Mouse (Mus musculus): Measurements from ENCODE around the gene Prkcz.

Prkcz gene

DNA sequence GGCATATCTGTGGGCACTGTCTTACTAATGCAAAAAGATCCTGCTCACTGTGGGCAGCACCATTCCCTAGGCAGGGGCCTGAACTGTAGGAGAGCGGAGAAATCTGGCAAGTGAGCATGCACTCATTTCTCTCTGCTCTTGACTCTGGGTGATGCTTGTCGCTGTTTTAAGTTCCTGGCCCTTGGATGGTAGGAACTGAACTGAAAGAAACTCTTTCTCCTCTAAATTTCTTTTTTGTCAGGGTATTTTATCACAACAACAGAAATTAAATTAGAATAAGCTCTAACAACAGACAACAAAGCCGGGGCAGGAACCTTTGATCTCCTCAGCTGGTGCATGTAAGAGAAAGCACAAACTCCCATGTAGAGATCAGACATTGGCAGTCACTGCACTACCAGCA lies 46.1 kb downstream of the Prkcz start:
- DNase-seq (ENCODE audit: low spot score in 2 of 2): no peak

DNA sequence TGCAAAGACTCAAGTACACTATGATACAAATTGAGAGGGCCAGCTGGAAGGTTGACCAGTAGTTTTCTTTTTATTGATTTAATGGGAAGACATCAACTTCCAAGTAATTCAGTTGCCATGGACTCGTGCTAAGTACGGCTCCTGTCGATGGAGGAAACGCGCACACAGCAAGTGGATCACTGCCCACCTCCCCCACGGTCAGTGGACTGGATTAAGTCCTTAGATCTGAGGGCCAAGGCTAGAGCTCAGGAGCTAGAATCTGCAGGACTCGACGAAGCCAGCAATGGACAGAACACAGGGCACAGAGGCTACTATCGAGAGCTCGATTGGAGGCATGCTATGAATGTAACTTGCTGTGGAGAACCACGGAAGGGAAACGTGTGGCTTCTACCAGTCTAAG lies 52.5 kb downstream of the Prkcz start:
- DNase-seq (ENCODE audit: low spot score in 2 of 2): no peak

DNA sequence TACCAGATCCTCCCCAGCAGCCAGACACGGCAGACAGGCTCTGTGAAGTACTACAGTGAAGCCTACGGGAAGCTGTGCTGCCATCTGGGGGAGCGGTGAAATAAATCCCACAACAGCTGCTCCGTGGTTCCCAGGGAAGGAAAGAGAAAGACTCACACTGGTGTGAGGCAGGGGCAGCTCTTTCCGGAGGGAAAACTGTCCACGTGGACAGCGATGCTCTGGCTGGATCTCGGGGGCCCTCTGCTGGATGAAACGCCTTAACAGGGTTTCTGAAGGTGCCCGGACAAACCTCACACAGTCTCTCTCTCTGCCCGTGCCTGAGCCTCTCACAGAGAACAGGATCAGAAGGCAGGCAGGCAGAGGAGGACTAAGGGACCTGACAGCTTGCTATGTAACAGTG lies 53.1 kb downstream of the Prkcz start:
- peak; percentile 6 to 56 for DNase-seq (ENCODE audit: low spot score in 2 of 2)

DNA sequence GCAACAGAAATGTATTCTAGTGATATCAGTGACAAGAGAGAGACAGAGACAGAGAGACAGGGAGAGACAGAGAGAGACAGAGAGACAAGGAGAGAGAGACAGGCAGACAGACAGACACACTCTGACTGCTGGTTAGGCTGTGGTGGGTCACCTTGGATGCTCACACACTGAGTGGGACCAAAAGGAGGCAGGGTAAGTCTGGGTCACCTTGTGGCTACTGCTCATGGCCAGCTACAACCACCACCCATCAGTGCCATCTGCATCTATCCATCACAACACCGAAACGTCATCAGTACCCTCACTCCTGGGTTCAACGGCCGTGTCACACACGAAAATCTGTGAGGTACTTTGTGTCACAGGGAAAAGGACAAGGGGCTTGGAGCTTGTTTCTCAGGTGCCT lies 53.6 kb downstream of the Prkcz start:
- no peak for DNase-seq (ENCODE audit: low spot score in 2 of 2)

DNA sequence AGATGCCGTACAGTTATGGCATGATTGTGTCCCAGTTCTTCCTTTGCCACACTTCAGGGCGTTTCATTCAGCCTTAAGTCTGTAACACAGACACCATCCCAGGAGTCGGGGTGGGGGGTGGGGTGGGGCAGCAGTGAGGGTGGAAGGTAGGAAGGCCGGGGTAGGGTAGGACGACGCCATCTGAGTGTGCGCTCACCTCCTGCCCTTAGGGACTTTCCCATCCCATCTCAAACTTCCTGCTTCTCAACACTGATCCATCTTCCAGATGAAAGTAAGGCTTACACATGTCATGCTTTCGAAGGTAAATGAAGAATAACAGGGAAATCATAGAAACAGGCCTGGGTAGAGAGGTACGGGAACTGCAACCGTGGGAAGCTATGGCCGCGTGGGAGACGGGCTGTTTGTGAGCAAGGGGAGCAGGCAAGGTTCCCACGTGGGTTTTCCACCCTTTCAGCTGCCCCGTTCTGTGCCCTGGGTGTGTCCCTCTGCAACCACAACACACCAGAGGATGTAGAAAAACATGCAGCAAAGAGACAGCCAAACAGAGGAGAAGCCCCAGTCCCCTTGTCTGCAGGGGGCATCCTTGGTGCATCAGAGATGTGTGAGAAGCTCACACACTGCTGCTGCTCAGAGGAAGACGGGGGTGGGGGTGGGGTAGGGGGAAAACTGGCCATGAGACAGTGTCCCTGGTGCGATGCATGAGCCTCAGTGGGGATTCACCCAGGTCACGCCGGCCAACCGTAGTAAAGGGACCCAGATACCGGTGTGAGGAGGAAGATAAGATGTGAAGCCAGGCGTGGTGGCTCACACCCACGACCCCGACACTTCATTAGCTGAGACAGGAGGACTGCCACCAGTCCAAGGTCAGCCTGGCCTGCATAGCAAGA lies 54.6 kb downstream of the Prkcz start:
- DNase-seq (ENCODE audit: low spot score in 2 of 2): no peak

DNA sequence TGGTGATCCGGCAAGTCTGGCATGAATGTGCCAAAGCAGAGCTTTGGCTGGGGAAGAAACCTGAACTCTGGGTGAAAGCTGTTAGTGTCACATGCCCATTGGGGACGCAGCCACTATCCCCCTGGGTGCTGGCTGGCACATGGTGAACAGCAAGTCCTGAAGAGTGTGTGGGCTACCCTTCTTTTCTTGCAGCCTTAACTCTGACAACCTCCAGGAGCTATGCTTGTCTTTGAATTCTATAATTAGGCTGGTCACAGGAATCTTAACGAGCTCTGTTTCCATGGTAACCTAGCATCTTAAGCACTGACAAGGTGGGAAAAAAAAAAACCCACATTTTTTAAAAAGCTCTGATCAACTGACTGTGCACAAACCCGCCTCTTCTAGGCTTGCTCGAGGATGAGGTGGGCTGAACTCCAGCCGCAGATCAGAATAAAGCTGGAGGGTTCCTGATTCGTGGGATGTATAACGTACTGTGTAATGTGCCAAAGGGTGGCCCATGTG lies 55.6 kb downstream of the Prkcz start:
- DNase-seq (ENCODE audit: low spot score in 2 of 2): no peak

DNA sequence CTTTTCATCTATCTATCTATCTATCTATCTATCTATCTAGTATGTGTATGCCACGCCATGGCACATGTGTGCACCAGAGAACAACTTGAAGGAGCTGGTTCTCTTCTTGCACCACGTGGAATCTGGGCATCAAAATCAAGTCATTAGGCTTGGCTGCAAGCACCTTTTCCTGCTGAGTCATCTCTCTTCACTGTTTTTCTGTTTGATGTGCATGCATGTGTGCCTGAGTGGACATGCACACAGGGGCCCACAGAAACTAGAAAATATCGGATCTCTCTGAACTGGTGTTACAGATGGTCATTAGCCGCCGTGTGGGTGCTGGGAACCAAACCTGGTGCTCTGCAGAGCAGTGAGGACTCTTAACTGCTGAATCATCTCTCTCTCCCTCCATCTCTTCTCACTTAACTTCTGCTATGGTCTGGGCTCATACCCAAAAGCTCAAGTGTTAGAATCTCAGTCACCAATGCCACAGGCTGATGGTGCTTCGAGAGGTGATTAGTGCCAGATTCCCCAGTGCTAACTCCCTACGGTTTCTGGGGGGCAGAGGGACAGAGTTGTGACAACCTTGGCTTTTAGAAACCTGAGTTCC lies 56.6 kb downstream of the Prkcz start:
- no peak for DNase-seq (ENCODE audit: low spot score in 2 of 2)

DNA sequence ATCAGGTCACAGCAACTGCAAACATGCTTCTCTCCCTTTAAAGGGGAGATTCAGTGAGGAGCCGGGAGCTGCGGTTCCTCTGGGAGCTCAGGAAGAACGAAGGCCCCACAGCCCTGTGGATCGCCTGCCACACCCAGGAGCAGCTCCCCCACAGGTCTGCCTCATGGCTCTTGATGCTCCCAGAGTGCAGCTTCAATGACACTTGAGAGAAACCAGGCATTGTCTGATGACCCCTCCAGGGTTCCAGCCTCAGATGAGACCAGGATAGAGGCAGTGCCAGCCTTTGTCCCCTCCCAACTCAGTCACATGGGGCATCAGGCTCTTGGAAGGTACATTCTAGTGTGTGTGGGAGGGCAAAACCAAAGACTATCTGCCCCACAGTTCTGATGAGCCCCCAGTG lies 59.2 kb downstream of the Prkcz start:
- DNase-seq (ENCODE audit: low spot score in 2 of 2): no peak

DNA sequence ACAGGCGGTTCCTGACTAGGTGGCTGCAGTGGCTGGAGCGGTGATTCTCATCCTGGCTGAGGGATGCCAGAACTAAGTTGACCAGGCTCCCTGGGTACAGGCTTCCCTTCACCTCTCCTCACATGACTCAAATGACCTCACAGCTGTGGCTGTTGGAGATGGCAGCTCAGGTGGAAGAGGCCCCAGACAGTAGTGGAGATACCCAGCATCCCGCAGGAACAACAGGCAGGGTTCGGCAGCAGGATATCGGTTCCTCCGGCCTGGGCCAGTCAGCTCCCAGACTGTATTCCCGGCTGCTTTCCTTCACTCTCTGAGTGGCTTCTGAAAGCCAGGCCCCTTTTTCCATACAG lies 60.1 kb downstream of the Prkcz start:
- DNase-seq (ENCODE audit: low spot score in 2 of 2): no peak

DNA sequence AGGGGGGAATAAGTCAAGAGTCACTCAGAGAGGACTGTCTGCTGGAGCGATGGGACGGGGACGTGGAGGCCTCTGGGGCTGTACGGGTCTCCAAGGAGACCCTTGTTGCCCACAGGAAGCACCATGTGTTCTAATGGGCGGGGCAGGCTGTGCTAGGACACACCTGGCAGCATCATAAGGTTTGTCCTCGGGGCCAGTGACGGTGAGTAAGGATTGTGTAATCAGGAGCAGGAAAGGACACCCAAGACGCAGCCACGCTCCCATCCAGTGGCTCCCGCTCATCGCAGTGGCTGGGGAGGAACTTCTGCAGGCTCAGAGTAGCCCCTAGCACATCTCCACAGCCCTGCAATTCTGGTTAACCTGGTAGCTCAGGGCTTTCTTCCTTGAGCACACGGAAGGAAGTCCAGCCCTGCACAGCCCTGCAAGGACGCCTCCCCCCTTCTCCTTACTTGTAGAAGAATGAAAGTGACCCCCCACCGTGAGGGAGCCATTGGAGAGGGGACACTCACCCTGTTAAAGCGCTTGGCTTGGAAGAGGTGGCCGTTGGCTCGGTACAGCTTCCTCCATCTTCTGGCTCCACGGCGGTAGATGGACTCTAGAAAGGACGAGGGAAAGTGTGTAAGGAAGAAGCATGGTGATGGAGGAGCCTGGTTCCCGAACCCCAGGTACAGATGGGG lies 60.6 kb downstream of the Prkcz start:
- DNase-seq (ENCODE audit: low spot score in 2 of 2): no peak

DNA sequence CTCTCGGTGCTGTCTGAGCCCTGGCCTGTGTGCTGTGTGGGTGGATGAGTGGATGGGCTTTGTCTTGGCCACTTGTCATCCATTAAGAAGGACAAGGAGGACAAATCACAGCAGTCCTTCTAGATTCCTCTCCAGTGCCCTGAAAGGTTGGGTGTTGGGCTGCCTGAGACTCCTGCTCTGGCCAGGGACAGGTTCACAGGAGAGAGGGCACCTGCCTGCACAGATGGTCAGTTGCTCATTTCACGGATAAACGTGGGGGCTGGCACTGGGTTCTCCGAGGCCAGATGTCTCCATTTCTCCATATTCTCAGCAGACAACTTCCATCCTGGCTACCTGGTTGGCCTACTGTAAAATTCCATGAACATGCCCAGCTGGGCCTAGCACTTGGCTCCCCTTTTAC lies 62.3 kb downstream of the Prkcz start:
- DNase-seq (ENCODE audit: low spot score in 2 of 2): no peak

DNA sequence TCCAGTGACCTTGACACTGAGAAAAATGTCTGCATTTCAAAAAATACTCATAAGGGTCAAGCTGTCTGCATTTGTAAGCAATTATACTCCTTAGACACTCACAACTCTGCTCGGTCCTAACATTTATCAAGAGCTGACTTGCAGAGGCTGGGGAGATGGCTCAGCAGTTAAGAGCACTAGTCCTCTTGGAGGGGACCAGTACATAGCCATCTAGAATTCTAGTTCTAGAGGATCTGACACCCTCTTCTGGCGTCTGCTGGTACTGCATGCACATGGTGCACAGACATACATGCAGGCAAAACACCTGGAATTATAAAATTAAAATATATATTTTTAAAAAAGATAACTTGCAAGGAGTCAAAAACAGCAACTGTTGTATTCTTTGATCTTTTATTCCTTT lies 64.1 kb downstream of the Prkcz start:
- peak; percentile 10 to 28 for DNase-seq (ENCODE audit: low spot score in 2 of 2)

DNA sequence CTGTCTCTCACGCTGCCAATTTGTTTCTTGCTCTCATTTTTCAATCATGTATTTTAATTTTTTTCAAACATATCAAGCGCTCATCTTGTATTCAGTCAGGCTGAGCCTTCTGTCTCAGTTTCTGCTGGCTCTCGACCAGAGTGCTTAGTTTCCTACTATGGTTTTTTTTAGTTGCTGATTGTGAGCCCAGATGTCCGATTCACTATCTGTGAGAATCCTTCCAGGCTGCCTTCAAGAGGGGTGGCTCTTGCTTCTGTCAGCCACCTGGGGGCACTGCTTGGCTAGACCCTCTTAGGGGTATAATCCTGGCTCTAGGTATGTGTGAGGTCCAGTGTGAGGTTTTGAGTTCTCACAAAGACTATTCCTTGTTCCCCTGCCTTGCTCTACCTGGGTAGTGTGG lies 65.2 kb downstream of the Prkcz start:
- no peak for DNase-seq (ENCODE audit: low spot score in 2 of 2)

DNA sequence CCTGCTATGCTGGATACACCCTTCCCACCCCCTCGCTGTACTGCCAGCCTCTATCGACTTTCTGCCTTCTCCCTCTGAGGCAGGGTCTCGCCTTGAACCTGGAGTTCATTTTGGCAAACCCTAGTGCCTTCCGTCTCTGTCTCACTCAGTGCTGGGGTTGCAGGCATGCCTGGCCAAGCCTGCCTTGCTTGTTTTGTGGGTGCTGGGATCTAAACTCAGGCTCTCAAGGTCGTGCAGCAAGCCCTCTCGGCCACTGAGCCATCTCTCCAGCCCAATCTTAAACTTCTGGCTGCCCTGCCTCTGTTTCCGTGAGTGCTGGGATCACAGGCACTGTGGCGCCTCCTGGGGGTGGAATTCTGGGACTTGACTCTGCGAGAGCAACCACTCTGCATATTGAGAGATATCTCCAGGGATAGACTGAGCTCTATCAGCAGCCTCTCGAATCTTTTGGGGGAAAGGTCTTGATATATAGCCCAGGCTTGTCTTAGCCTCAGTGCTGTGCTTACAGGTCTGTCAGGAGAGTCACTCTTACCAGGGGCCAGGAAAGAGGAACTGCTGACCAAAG lies 66.1 kb downstream of the Prkcz start:
- no peak for DNase-seq (ENCODE audit: low spot score in 2 of 2)

DNA sequence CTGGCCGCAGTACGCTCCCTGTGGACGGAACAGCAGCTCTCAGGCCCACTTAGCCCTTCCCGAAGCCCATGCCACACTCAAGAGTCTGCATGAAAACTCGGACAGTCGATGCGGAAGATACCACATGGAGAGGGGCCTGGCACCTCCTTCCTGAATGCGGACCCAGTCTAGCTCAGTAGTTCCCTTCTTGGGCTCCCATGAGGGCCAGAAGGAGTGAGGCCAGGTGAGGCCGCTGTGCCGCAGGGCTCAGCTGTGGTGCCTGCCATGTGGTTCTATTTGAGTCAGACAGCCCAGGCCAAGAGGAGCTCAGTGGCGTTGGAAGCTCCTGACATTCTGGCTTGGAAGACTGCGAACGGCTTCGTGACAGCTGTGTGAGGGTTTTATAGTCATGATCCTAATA lies 66.8 kb downstream of the Prkcz start:
- no peak for DNase-seq (ENCODE audit: low spot score in 2 of 2)

DNA sequence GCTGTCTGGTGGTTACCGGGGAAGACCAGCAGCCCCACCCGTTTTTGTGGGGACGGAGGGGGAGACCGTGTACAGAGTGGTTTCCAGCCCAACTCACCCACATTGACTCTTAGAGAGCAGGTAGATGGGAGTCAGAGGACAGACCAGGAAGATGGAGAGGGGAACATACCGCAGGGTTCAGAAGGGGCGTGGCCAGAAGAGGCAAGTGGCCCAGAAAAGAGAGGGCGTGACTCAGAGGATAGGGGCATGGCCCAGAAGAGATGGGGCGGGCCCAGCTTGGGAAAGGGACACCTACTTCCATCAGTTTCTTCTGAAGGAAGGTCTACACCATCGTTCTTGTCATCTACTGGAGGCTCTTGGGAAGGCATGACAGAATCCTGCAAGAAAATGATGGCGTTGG lies 68.3 kb downstream of the Prkcz start:
- DNase-seq (ENCODE audit: low spot score in 2 of 2): no peak

DNA sequence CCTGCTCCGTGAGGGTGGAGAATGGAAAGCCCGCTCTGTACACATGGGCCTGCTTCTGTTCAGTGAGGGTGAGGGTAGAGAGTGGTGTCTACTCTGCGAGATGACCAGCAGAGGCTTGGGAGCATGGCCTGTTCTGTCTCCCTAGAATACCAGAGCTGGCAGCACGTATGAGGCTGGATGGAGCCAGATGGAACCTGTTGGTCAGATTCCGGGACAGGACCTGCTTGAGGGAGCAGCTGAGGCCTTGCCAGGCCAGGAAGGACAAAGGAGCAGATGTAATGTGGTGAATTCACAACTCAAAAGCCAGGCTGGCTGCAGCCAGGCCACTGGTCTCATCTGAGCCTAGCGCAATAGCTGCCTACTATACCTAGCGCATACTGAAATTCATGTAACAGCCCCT lies 71.1 kb downstream of the Prkcz start:
- no peak for DNase-seq (ENCODE audit: low spot score in 2 of 2)

DNA sequence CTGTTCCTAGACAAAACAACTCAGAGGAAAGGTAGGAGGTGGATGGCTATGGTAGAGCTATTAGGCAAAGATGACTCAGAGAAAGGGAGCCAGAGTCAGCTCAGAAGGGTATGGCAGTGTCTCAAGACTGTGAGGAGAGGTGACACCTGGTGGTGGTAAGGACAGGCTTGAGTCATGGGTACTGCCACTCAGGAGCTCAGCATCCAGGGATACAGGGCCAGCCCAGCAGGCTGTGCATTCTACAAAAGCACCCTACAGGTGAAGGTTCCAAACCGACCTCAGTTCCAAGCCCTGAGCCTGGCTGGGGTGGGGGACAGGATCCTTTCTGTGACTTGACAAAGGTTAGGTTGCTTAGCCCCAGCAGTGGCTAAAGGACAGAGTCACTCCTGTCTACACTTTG lies 72.6 kb downstream of the Prkcz start:
- no peak for DNase-seq (ENCODE audit: low spot score in 2 of 2)

DNA sequence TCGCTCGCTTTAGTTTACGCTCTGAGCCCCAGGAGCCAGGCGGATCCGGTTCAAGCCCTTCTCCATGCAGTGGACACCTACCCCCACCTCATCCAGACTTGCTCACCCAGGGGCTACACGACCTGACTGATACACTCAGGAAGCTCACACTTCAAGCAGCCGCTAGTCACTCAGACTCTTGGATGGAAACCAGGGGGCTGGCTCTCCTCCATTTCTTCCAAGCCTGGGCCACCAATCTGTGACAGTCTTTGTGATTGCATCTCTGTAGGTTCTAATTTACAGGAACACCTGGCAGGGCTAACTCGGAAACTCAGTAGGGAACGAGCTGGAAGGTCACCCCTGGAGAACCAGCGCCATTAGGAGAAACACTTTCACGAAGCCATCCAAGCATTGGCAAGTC lies 73.4 kb downstream of the Prkcz start:
- no peak for DNase-seq (ENCODE audit: low spot score in 2 of 2)

DNA sequence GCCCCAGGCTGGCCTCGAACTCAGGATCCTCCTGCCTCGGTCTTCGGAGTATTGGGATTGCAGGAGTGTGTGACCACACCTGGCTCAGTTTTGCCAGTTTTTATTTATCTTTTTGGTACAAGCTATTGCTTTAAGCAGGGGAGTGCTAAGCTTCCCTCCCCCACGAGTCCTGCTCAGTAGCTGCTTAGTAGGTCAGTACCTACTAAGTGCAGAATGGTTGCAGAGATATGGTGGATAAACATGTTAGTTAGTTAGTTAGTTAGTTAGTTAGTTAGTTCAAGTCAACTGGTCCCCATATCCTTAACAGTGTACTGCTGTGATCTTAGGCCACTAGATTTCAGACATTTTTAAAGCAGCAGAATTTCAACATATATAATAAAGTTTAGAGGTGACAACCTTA lies 75.1 kb downstream of the Prkcz start:
- no peak for DNase-seq (ENCODE audit: low spot score in 2 of 2)

DNA sequence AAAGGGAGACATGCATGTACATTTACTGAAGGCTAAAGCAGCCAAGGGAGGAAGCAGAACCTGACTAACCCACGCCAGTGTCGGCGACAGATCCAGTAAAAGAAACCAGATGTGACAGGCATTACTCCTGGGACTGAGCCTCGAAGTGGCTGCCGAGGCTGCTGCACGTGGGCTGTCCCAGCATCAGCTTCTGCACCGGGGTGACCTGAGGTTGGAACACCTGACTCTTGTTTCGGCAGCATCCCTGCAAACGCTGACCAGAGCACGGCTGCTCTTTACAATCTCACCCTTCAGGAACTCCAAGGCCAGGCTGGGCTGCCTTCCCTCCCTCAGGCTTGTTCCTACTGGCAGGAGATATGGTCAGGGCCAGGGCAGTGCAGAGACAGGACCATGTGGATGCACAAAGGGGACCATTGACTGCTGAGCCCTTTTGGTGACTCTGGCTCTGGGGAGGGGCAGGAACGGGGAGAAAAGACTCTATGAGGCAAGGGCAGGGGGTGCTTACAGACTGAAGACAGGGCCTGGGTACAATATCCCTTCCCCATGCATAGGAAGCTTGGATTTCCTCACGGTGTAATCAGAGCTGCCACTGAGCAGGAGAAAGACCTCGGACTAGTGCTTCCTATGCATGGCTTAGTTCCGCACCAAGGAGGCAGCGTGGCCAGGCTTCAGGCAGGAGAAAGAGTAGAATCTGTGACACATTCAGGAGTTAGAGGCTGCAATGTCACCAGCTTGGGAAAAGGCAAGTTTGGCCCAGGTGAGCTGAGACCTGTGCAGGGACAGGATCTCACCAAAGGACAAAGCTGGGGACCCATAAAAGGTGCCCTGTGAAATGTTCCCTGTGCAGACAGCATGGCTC lies 76.4 kb downstream of the Prkcz start:
- DNase-seq (ENCODE audit: low spot score in 2 of 2): no peak

DNA sequence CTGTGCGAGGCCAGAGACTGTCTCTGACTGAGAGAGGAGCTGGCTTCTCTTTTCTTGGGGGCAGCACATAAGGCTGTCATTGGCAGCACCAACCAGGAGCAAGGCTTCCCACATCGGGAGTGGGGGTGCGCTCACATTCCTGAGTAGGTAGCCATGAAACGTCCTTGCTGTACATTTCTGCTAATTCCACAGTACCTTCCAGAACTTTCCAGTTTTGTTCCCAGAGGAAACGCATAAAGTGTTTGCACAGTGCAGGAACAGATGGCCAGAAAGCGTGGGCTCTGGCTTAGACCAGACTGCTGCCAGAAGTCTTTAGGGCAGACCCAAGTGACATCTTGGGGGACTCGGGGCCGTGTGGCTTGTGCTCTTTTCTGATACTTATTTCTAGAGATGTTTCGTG lies 77.6 kb downstream of the Prkcz start:
- no peak for DNase-seq (ENCODE audit: low spot score in 2 of 2)
